Mouse (Mus musculus): ENCODE data around the gene Fam189a1. TPM values are rescaled to one million over a fixed set of nuclear protein-coding genes. Genes with fewer than 3 reads are reported as not detected.

Fam189a1 gene
- polyA plus RNA-seq, 1 experiment = 3.5 TPM

DNA sequence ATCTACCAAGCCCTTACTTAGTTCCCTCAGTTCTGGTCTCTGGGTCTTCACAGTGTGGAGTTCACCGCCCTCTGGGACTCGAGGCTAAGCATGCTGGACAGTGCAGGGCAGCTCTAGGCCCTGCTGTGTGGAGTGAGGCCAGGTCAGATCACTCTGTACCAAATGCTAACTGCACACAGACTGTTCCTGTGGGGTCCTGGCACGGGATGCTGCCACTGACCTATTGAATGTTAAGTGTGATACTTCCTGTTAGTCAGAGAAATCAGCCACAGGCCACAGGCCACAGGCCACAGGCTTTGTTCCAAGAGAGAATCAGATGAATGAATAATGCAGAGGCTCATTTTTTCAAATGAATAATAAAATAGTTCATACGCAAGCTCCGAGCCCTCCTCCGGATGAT is 112.1 kb downstream of the Fam189a1 start:
- no peak for DNase-seq (ENCODE audit: low read depth)

DNA sequence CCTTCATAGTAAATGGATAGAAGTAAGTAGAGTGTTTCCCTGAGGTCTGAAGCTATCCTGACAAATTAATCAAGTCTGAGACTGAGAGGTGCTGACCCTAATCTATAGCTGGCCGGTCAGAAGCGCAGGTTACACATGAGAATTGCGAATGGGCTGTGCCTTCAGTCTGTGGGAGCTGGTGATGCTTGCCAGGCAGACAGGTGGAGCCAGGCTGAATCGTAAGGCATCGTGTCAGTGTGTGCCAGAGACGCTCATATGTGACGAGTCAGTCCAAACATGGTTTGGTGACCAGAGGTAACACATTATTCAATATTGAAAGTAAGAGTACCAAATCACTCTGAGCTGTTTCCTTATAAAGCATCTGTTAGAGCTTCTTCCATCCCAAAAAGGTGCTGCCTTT is 115.3 kb downstream of the Fam189a1 start:
- no peak for DNase-seq (ENCODE audit: low read depth)

DNA sequence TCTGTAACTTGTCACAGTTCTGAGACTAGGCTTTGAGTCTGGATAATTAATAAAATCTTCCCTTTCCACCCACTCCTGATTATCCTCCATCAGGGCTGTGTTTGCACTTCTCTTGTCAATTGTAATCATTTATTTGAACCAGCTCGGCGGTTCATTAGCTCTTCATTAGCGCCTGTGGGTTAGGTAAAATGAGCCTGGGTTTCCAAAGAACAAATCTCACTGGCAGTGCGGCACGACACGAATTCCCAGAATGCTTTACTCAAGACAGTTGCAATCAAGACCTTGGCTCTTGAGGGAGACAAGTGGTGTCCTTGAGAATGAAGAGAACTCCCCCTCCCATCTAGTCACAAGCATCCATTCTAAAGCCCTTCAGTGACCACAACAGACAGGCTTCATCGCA is 124.6 kb downstream of the Fam189a1 start:
- no peak for DNase-seq (ENCODE audit: low read depth)

DNA sequence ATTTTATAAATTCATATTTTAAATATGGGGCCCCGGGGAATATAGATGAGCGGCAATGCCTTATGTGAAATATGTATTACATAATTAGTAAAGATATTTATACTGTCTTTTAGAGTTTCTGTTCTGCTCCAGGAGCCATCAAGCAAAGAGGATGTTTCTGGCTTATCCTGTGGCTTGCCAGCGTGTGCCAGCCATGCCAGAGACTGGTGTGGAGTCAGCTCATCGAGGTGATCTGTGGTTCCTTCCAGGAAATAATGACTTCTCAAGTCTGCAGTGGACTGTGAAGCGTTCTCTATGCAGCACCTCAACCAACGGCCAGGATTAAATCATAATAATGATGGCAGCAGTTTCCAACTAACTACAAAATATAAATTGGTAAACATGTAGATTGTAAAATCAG is 125.2 kb downstream of the Fam189a1 start:
- DNase-seq (ENCODE audit: low read depth) = no peak

DNA sequence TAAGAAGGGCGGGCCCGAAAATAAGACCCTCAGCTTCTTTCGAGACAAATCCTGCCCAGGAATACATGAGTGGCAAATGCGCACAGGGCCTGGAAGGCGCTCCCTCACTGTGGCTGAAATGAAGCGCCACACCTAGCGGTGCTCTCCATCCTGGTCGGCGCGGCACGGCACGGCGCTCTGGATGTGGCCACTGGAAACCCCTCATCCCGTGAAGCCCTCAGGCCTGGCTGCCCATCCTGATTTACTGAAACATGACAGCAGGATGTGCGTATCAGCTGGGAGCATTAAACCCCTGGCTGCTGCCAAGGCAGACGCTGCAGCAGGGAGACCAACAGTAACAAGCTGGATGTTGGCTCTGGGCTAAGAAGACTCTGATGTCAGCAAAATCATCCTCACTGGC is 126.4 kb downstream of the Fam189a1 start:
- no peak for DNase-seq (ENCODE audit: low read depth)

DNA sequence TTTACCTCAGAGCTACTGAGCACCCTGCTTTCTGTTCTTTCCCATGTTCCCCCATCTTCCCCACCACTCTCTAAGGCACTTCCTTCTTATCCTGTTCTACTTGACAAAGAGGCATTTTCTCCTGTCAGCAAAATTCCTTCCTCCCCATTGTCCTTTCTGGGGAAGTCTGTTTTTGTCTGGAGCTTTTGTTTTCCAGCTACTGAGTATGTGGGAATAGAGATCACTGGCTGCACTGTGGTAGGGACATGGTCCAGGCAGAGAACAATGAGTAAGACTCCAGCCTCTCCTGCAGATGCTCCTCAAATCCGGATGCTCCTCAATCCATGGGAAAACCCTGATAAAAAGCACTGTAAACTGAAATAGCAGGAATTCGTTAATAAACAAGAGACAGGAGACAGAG is 135.1 kb downstream of the Fam189a1 start:
- DNase-seq (ENCODE audit: low read depth) = no peak

DNA sequence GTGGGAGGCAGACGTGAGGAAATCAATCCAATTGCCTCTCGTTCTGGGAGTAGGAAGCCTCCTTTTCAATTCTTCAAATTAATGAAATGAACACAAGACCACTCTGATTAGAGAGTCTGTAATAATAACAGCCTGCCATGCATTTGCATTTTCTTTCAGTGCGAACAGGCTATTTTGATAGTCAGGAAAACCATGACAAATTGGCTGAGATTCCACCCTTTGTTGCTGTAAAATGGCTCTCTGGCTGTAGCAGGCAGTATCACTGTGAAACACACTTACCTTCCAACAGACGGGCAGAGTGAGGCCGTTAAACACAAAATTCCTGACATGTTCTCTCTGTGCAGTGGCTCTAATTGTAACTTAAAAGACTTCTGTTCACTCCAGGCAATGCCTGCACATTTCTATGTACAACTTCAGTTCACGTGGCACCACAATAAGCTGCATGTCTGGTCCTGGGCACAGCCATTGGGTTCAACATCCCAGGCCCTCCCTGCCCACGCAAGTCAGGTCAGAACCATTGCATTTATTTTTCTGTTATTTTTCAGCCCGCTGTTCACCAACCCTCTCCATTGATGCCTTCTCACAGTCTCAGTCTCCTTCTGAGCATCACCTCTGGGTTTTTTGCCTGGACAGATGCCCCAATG is 138.2 kb downstream of the Fam189a1 start:
- no peak for DNase-seq (ENCODE audit: low read depth)

DNA sequence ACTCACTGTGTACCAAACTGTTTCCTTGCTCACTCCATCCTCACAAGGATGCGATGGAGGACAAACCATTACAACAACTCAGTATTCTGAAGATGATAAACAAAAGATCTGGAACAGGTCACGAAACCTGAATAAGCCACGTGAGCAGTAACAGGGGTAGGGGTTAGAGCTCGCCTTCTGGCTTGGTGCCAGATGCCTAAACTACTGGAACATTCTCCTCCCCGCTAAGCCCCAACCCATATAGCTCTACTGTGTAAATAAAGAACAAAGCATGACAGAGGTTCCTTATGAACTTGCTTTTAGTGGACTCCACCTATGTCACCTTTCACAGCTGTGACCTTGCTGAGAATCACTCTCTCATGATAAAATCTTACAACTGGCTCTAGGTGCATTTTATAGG is 139.0 kb downstream of the Fam189a1 start:
- DNase-seq (ENCODE audit: low read depth) = no peak

DNA sequence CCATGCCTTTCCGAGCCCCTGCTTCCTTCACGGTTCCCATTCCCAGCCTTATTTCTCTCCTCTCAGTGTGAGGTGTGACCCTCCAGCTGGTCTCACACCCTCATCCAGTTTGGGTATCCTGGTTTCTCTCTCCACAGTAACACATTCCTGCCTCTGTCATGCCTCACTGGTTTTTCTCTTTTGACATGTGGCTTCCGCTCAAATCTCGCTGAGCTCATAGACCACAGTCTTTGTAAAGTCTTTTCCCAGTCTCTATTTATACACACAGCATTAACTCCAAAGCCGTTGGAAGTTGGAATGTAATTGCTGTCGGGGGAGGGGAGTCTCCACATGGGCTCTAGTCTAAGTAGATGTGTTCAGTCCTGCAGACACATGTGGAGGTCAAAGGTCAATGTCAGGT is 145.2 kb downstream of the Fam189a1 start:
- no peak for DNase-seq (ENCODE audit: low read depth)

DNA sequence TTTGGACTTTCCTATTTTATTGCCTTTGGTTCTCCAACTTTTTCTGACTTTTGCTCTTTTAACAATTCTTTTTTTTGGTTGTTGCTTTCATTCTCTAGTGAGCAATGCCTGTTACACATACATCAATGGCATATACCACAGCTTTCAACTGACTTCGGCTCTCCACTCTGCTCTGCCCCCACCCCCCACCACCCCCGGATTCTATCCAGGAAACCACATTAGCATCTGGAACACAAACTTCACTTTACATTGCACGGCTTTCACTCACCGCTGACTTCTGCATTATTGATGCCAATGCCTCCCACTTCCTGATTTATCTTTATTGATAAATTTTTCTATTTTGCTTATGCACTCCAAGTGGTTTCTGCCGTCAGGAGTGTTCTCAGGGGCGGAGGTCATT is 146.1 kb downstream of the Fam189a1 start:
- DNase-seq (ENCODE audit: low read depth) = no peak

DNA sequence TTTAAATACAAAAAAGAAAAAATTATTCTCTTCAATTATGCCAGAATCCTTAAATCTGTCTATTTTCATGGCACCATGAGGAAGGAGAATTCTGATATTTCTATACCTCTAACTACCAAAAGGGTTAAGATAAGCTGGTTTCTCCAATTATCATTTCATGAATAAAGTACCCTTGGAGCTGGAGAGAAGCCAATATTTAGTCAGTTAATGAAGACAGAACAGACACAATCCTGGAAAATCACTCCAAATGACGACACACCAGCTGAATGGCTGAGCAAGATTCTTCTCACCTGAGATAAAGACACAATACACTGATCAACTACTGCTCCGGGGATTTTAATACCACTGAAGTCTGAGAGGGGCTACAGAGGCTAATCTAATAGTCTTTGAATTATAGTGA is 150.6 kb downstream of the Fam189a1 start:
- DNase-seq (ENCODE audit: low read depth) = no peak

DNA sequence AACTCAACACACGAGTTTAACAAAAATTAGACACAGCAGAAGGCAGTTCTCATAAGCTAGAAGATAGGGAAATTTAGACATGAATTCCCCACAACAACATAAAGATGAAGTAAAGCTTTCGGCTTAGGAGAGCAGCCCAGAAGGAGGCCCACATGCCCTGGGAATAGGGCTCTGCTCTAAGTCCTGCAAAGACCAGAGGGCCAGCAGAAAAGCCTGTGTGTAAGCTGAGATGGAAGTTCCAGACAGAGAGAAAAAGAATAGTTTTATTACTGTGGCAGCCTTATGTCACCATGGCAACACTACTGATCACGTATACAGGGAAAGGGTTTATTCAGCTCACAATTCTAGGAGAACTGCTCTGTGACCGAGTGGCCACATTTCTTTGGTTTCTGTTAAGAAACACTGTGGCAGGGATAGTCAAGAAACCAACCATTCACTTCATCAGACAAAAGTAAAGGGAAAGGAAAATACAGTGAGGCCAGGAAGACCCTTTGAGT is 156.6 kb downstream of the Fam189a1 start:
- no peak for DNase-seq (ENCODE audit: low read depth)

DNA sequence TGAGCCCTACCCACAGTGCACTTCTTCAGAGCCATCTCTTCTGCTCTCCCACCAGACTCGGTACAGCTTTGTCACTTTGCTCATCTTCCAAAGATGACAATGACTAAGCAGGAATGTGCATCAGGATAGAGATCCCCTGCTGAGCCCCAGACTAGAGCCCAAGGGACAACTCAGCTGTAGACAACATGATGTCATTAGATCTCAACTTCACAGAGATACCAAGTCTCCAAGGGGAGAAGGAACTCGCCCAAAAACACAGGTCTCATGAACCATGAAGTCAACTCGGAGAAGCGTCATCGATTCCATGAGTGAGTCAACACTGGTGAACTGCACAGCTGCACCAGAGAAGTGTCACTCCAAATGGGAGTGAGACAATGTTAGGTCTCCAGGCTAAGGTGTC is 158.6 kb downstream of the Fam189a1 start:
- DNase-seq (ENCODE audit: low read depth) = no peak

DNA sequence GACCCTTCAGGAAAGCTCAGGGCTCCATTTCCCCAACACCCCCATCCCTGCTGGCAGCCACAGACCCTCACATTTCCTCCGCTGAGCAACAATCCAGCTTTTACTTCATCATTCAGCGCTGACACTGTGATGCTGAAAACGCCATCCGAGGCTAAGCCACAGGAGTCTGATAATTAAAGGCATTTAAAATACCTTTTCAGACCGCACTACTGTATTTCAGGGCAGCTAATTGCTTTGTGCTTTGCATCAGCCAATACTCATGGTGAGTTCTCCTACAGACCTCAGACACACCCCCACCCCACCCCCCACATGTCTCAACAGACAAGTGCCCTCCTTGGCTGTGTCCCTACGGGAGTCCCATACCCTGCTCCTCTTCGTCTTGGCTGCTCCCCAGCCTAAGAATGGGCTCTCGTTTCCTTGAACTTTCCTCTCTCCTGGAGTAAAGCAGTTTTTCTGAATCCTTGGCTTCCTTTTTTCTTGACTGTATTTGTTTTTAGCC is 160.4 kb downstream of the Fam189a1 start:
- DNase-seq (ENCODE audit: low read depth) = no peak

DNA sequence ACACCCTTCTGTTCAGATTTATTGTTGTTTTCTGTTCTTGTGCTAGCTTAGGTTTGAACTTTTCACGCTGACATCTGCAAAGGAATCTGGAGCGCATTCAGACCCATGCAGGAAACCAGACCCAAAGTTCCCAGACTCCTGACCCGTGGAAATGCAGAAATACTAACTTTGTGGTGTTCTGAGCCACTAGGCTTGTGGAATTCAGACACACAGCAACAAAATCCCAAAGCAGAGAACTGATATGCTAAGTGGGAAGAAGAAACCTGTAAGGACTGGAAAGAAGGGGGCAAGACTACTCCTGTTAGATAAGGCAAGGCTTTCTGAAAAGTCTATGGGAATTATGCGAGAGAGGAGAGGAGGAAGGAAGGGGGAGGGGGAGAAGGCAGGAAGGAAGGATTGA is 167.0 kb downstream of the Fam189a1 start:
- DNase-seq (ENCODE audit: low read depth) = no peak

DNA sequence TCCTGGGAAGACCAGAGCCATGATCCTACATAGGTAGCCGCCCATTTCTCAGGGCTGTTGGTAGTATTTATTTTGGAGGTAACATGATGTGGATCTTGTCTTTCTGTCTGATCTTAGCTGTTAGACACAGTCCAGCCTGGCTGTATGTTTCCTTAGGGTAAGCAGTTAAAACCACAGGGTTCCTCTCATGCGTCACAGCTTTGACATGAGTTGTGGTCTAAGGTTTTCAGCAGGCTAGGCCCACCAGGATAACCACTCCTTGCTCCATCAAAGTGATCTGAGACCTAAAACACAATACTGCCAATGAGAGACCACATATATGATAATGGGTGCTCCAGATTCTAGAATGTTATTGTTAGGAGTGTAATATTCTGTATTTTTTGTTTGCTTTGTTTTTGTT is 168.4 kb downstream of the Fam189a1 start:
- DNase-seq (ENCODE audit: low read depth) = no peak

DNA sequence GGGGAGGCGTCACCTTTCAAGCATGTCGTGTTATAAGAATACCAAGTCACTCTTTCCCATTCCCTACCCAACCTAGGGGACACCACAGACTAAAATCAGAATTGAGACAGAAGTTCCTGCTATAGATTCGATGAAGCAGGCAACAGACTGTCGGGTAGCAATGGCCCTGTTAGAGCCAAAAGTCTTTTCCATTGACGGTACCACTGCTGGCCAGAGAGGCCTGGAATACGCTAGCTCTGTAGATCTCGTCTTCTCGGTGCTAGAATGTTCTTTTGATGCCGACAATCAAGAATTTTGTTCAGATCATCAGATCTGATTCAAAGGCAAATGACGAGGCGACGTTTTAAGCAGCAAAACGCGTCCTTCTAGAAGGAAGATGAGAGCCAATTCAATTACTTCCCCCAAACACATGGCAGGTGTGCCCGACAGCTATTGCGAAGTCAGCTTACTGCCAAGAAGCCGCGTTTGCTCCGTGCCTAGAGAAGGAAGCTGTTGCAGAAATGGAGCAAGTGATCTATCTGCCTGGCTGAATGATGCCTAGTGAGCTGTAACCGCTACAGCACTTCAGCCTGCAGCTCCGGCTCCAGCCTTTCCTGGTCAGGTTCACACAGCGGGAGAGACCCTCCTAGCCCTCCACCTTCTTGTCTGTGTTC is 171.8 kb downstream of the Fam189a1 start:
- DNase-seq (ENCODE audit: low read depth) = no peak

DNA sequence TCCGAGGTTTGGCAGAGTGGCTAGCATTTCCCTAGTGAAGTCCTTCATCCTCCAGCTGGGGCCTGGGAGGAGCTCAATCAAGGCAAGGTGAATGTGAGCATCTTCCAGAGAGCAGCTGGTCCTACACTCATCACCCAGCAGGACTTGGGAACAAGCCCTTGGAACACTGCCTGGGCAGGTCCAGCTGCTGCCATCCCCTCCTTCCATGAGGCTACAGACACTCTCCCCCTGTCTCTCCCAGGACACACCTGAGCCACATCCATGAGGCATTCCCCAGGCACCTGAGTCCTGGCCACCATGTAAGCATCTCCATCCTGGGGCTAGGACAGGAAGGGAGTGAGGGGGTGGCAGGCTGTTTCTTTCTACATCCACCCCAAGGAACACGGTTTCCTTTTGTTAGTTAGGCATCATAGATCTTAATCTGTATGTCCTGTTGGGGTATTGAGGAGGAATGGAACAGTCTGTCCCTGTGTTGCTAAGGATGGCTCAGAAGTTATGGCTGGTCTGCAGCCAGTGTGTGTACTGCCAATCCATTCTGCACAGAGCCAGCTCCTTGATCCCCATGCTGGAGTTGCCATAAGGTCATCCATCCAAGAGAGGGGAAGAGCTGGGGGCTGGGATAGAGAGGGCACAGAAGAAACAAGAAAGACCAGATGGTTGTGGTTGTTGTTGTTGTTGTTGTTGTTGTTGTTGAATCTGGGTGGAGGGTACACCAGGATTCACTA is 174.7 kb downstream of the Fam189a1 start:
- DNase-seq (ENCODE audit: low read depth) = no peak

DNA sequence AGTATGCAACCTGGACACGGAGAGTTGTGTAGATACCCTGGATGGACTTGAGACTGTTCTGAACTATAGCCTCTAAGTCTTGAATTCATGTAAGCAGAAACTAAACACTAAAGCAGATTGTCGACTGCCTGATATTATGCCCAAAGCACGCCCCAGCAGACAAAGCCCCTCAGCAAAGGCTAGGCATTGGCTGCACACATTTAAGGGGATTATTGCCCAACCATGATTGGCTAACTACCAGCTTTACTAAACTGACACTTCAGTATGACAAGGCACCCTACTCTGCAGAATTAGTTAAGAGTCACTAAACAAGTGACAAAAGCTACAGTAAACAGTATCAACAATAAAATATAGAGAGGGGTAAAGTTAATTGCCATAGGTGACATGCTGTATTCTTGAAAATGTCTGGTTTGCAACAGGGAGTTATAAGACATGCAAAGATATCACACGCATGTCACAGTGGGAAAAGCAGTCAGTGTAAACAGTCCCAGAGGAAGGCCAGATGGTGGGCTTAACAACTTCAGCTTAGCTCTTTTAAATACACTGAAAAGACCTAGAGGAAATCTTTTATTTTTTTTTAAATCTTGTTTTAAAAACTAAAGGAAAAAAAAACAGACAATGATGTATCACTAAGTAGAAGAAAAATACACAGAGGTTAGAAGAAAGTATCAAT is 182.6 kb downstream of the Fam189a1 start:
- no peak for DNase-seq (ENCODE audit: low read depth)

DNA sequence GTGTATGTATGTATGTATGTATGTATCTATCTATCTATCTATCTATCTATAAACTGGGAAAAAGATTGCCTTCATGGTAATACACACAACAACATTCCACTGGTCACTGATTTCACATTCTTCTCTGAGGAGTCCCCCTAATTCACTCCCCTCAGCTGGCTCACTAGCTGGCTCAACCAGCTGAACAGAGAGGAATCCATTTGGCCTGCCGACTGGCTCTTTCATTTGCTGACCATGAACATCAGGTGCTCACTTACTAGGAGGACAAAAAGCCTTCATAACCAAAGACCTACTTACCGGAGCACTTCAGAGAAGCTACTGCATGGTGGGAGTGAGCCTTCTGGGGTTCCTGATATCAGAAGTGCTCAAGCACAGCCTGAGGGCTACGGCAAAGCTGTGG is 194.2 kb downstream of the Fam189a1 start:
- DNase-seq (ENCODE audit: low read depth) = no peak

DNA sequence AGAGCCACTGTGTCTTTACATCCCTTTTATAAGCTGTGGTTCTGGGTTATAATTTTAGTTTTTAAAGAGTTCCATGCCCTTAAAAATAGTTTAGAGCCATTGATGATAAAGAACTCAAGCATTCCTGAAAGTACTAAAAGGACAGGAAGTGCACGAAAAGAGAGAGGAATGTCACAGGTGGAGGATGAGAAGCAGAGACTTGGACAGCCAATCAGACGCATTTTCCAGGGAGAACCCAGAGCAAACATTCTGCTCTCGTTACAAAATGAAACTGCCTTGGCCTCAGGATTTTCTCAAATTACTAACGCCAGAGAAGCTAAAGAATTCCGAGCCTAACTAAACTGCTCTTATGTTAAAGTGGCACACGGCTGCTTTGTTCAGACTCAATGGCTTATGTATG is 197.3 kb downstream of the Fam189a1 start:
- DNase-seq (ENCODE audit: low read depth) = no peak

DNA sequence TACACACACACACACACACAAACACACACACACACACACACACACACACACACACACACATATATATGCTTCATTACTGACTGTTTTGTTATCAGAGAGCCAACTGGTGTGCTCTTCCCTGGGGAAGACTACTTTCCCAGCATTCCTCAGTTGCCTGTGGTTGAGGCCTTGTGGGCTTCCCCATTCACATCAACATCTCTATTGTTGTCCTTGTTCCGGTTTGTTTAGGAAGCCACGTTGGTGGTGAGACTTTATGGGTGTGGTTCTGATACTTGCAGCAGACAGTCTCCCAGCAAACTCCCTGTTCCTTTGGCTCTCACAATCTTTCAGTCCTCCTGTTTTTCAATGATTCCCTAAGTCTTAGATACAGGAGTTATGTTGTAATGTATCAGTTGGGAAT is 204.2 kb downstream of the Fam189a1 start:
- DNase-seq (ENCODE audit: low read depth) = no peak

DNA sequence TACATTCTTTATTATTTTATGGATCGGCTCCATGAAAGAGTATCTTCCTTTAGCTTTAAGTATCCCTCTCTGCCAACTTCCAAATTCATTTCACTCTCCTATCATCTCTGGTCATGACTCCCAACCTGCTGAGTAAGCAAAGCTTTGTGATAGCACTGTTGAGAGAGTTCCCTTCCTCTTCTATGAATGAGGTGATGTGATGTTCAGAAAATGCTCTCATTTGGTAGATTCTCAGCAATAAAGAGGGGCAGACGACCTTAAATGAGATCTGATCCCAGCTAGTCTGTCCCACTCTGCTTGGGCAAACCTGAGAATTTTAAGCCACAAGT is 205.6 kb downstream of the Fam189a1 start:
- DNase-seq (ENCODE audit: low read depth) = no peak
